Mouse (Mus musculus) lung, postnatal 0 days (tissue): ENCODE results near the gene Alkal2.

Source experiments
- CTCF ChIP-seq: IDR thresholded peaks from 2 replicates; pipeline ENCODE4 v1.5.1; 2016; ENCODE audit warnings: antibody characterized with exemption, mild to moderate bottlenecking
- EP300 ChIP-seq: IDR thresholded peaks from 2 replicates; pipeline ENCODE4 v1.6.1; 2016; ENCODE audit warnings: antibody characterized with exemption, mild to moderate bottlenecking, control low read depth

DNA sequence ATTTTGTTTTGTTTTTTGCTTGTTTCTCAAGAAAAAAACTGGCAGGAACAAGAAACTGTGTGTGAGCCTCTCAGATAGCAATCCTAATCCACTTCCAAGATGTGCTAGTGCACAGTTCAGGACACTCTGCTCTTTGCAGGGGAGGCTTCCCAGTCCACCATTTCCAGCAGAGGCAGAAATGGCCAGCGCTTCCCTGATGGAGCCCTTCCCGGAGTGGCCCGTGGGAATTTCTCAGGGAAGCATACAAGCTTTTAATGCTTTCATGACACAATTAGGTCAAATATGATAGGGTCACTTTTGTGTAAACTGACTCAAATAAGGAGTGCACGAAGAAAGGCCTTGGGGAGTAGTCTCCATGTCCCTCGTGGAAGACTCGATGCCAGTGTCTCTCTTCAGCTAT lies 1.8 kb downstream of the Alkal2 start:
- TF ChIP-seq EP300 (no peak), CTCF (no peak)
